Mouse (Mus musculus): ENCODE results near the gene Gm44511. TPM values are rescaled to one million over a fixed set of nuclear protein-coding genes. Genes with fewer than 3 reads are reported as not detected.

Gm44511 gene
- polyA plus RNA-seq (2014; fragmentation: Illumina TruSeq; extraction: RNeasy Lipid Tissue Mini Kit (QIAGEN cat#74804)) = 0.91 TPM

GRCm38 (mm10) chr6:128826132-128826531, at the start of gene Gm44511, which contains the start of gene Klrb1b:
Gm44511 (minus strand) TSS chr6:128826315.
Klrb1b (minus strand) TSS chr6:128826331.

GRCm38 (mm10) chr6:128789115-128789514, 37.0 kb downstream of the Gm44511 start, which contains the start of gene Klrb1c:
Klrb1c (minus strand) TSS chr6:128789215.

Other genes starting within 250 kb of the Gm44511 start
- 222 TPM for gene A2ml1, start 244.7 kb downstream of the Gm44511 start, polyA plus RNA-seq (2014; fragmentation: Illumina TruSeq; extraction: RNeasy Lipid Tissue Mini Kit (QIAGEN cat#74804))
- 2.9 TPM for gene Klrb1a, start 202.8 kb downstream of the Gm44511 start, polyA plus RNA-seq (2014; fragmentation: Illumina TruSeq; extraction: RNeasy Lipid Tissue Mini Kit (QIAGEN cat#74804))
- gene Clec2h, start 163.9 kb downstream of the Gm44511 start, polyA plus RNA-seq (2014; fragmentation: Illumina TruSeq; extraction: RNeasy Lipid Tissue Mini Kit (QIAGEN cat#74804)) = not detected
- gene Klrb1, start 103.3 kb downstream of the Gm44511 start, polyA plus RNA-seq (2014; fragmentation: Illumina TruSeq; extraction: RNeasy Lipid Tissue Mini Kit (QIAGEN cat#74804)) = not detected
- 0.57 TPM for gene Klrb1c, start 37.1 kb downstream of the Gm44511 start, polyA plus RNA-seq (2014; fragmentation: Illumina TruSeq; extraction: RNeasy Lipid Tissue Mini Kit (QIAGEN cat#74804))
- gene Klrb1b, start within 50 bp of the Gm44511 start, polyA plus RNA-seq (2014; fragmentation: Illumina TruSeq; extraction: RNeasy Lipid Tissue Mini Kit (QIAGEN cat#74804)) = 1.4 TPM
- 1.7 TPM for gene Clec2i, start 61.3 kb upstream of the Gm44511 start, polyA plus RNA-seq (2014; fragmentation: Illumina TruSeq; extraction: RNeasy Lipid Tissue Mini Kit (QIAGEN cat#74804))
- 2.9 TPM for gene BC035044, start 64.8 kb upstream of the Gm44511 start, polyA plus RNA-seq (2014; fragmentation: Illumina TruSeq; extraction: RNeasy Lipid Tissue Mini Kit (QIAGEN cat#74804))
- not detected for gene Clec2g, start 108.1 kb upstream of the Gm44511 start, polyA plus RNA-seq (2014; fragmentation: Illumina TruSeq; extraction: RNeasy Lipid Tissue Mini Kit (QIAGEN cat#74804))
- 1.6 TPM for gene Klrb1f, start 219.6 kb upstream of the Gm44511 start, polyA plus RNA-seq (2014; fragmentation: Illumina TruSeq; extraction: RNeasy Lipid Tissue Mini Kit (QIAGEN cat#74804))

Measured in ovary, adult 10 weeks (tissue).